Comparison of ENCODE assay signal across 8 mouse cellular contexts in genomic region chr3:138222952-138223351, GRCm38 (mm10). TPM values are rescaled to one million over a fixed set of nuclear protein-coding genes. Genes with fewer than 3 reads are reported as not detected.
DNase-seq lines count a peak whose midpoint lies in the region; ATAC-seq lines count a peak whose summit lies in the region.

No protein-coding gene starts in this region.

- ATAC-seq in heart, embryonic 11.5 days (replicated peaks; ENCODE audit: insufficient number of reproducible peaks, low FRiP score, low TSS enrichment), result no peak
- ATAC-seq in embryonic facial prominence, embryonic 12.5 days (ENCODE audit: insufficient number of reproducible peaks, insufficient read depth, low FRiP score, low TSS enrichment), result 0 out of 2 replicates have a peak, but pooled peaks have one; percentile 60
- peak; percentile 60; the same call in 1 of the 2 replicates for ATAC-seq in hindbrain, embryonic 14.5 days (ENCODE audit: low FRiP score)

- no peak overlapping the region for H3K9ac ChIP-seq in heart, embryonic 11.5 days (ENCODE audit: low read depth, low read length)
- no peak overlapping the region for H3K9ac ChIP-seq in embryonic facial prominence, embryonic 12.5 days
- H3K9ac ChIP-seq in hindbrain, embryonic 14.5 days, result no peak overlapping the region

- H3K4me3 ChIP-seq in heart, embryonic 11.5 days (ENCODE audit: low read depth, low read length), result no peak overlapping the region
- H3K4me3 ChIP-seq in embryonic facial prominence, embryonic 12.5 days, result no peak overlapping the region
- no peak overlapping the region for H3K4me3 ChIP-seq in hindbrain, embryonic 14.5 days (replicated peaks; ENCODE audit: low read length)

- DNase-seq in heart, adult 18-20 months, result peak; percentile 74 to 89
- DNase-seq in adrenal gland, postnatal 25 days, result peak; percentile 58
- peak; percentile 71 for DNase-seq in hindbrain, embryonic 14.5 days (ENCODE audit: low spot score)
- DNase-seq in layer of hippocampus, postnatal 10 days (ENCODE audit: low spot score in 2 of 2), result peak; percentile 51 to 54
- DNase-seq in lung, postnatal 36 days, result peak; percentile 94
- DNase-seq in spleen, postnatal 4 days (ENCODE audit: low spot score in 2 of 2), result peak; percentile 34 to 73

- no peaks in the 10 kb centered on the region for H3K9me3 ChIP-seq in heart, embryonic 11.5 days (replicated peaks; ENCODE audit: control insufficient read depth, low read length)
- H3K9me3 ChIP-seq in embryonic facial prominence, embryonic 12.5 days, result no peaks in the 10 kb centered on the region
- H3K9me3 ChIP-seq in hindbrain, embryonic 14.5 days (ENCODE audit: control insufficient read depth, low read length), result no peaks in the 10 kb centered on the region

- no peaks in the 10 kb centered on the region for H3K36me3 ChIP-seq in heart, embryonic 11.5 days (ENCODE audit: control insufficient read depth, insufficient read depth, low read length)
- no peaks in the 10 kb centered on the region for H3K36me3 ChIP-seq in embryonic facial prominence, embryonic 12.5 days
- H3K36me3 ChIP-seq in hindbrain, embryonic 14.5 days (replicated peaks; ENCODE audit: control insufficient read depth, insufficient read depth), result no peaks in the 10 kb centered on the region

- no peak overlapping the region for H3K27ac ChIP-seq in heart, embryonic 11.5 days (ENCODE audit: low read depth, low read length)
- no peak overlapping the region for H3K27ac ChIP-seq in embryonic facial prominence, embryonic 12.5 days
- no peak overlapping the region for H3K27ac ChIP-seq in hindbrain, embryonic 14.5 days

- no peaks in the 10 kb centered on the region for H3K4me1 ChIP-seq in heart, embryonic 11.5 days (ENCODE audit: control insufficient read depth, insufficient read depth, low read length)
- no peaks in the 10 kb centered on the region for H3K4me1 ChIP-seq in embryonic facial prominence, embryonic 12.5 days
- H3K4me1 ChIP-seq in hindbrain, embryonic 14.5 days (replicated peaks; ENCODE audit: control insufficient read depth, insufficient read depth, low read length), result no peaks in the 10 kb centered on the region

- 50% methylated on average over 5 of the region's 5 CpGs for WGBS in heart, embryonic 11.5 days (ENCODE audit: insufficient replicate concordance)
- WGBS in embryonic facial prominence, embryonic 12.5 days, result 54% methylated on average over 5 of the region's 5 CpGs
- 61% methylated on average over 5 of the region's 5 CpGs for WGBS in hindbrain, embryonic 14.5 days

- H3K4me2 ChIP-seq in heart, embryonic 11.5 days, result no peak overlapping the region
- H3K4me2 ChIP-seq in embryonic facial prominence, embryonic 12.5 days (replicated peaks), result no peak overlapping the region
- H3K4me2 ChIP-seq in hindbrain, embryonic 14.5 days (replicated peaks), result no peak overlapping the region

- H3K27me3 ChIP-seq in heart, embryonic 11.5 days (ENCODE audit: control insufficient read depth, insufficient read depth, low read length), result no peaks in the 10 kb centered on the region
- no peaks in the 10 kb centered on the region for H3K27me3 ChIP-seq in embryonic facial prominence, embryonic 12.5 days
- no peaks in the 10 kb centered on the region for H3K27me3 ChIP-seq in hindbrain, embryonic 14.5 days (ENCODE audit: control insufficient read depth, insufficient read depth, low read length)

RNA-seq across cellular contexts. Expression of gene Adh7, which starts 5.4 kb away (rescaled TPM):
- total RNA-seq in heart, adult 18-20 months (2021), result under 1 TPM; 0.45 to 0.93 TPM
- polyA plus RNA-seq in heart, embryonic 11.5 days (2014; fragmentation: Nextera tagmentation; extraction: Ambion mirVana), result not detected in 2 replicates
- total RNA-seq in adrenal gland, postnatal 25 days (2021), result 37.9 and 41.2 TPM in 2 replicates
- polyA plus RNA-seq in embryonic facial prominence, embryonic 12.5 days (2016; fragmentation: Nextera tagmentation; extraction: Ambion mirVana), result 0.39 and 0.82 TPM in 2 replicates
- polyA plus RNA-seq in hindbrain, embryonic 14.5 days (2014; fragmentation: Nextera tagmentation; extraction: Ambion mirVana), result 0.41 and 1.6 TPM in 2 replicates
- total RNA-seq in layer of hippocampus, postnatal 10 days (2021), result under 1 TPM; 0.21 to 0.47 TPM

RNA-seq across cellular contexts. Expression of gene 4930579F01Rik, which starts 29.3 kb away (rescaled TPM):
- not detected for total RNA-seq in heart, adult 18-20 months (2021)
- not detected in 2 replicates for polyA plus RNA-seq in heart, embryonic 11.5 days (2014; fragmentation: Nextera tagmentation; extraction: Ambion mirVana)
- 0.24 TPM in 1 of 2 replicates, not detected in the other for total RNA-seq in adrenal gland, postnatal 25 days (2021)
- 0.10 and 0.29 TPM in 2 replicates for polyA plus RNA-seq in embryonic facial prominence, embryonic 12.5 days (2016; fragmentation: Nextera tagmentation; extraction: Ambion mirVana)
- not detected in 2 replicates for polyA plus RNA-seq in hindbrain, embryonic 14.5 days (2014; fragmentation: Nextera tagmentation; extraction: Ambion mirVana)
- not detected for total RNA-seq in layer of hippocampus, postnatal 10 days (2021)

RNA-seq across cellular contexts. Expression of gene Adh1, which starts 37.8 kb away (rescaled TPM):
- 10 to 100 TPM; 31.3 to 42.9 TPM for total RNA-seq in heart, adult 18-20 months (2021)
- polyA plus RNA-seq in heart, embryonic 11.5 days (2014; fragmentation: Nextera tagmentation; extraction: Ambion mirVana), result 0.93 and 1.5 TPM in 2 replicates
- 7,275 and 7,287 TPM in 2 replicates for total RNA-seq in adrenal gland, postnatal 25 days (2021)
- polyA plus RNA-seq in embryonic facial prominence, embryonic 12.5 days (2016; fragmentation: Nextera tagmentation; extraction: Ambion mirVana), result 0.58 and 0.90 TPM in 2 replicates
- polyA plus RNA-seq in hindbrain, embryonic 14.5 days (2014; fragmentation: Nextera tagmentation; extraction: Ambion mirVana), result 1.3 and 1.6 TPM in 2 replicates
- total RNA-seq in layer of hippocampus, postnatal 10 days (2021), result 1 to 10 TPM; 1.4 to 1.7 TPM

Comparison
In these comparisons a context has a peak if more than half of its experiments do, and no peak if none do; other contexts are left out.
1. RNA of gene Adh7, which starts 5.4 kb away (total RNA-seq): 37.9 to 41.2 TPM in adrenal gland, postnatal 25 days; 0.45 to 0.93 TPM in heart, adult 18-20 months and 0.21 to 0.47 TPM in layer of hippocampus, postnatal 10 days; every median in the first group is over 10 times any median in the second.
2. RNA of gene Adh1, which starts 37.8 kb away (total RNA-seq): 7,275 to 7,287 TPM in adrenal gland, postnatal 25 days; 31.3 to 42.9 TPM in heart, adult 18-20 months and 1.4 to 1.7 TPM in layer of hippocampus, postnatal 10 days; every median in the first group is over 100 times any median in the second.
3. Peak in every context shown above with its lines, with median percentiles within 50 percentile points of each other: DNase-seq.